Mouse (Mus musculus) heart, adult 8-10 months (tissue): ENCODE measurements around the gene Atoh1. TPM values are rescaled to one million over a fixed set of nuclear protein-coding genes. Genes with fewer than 3 reads are reported as not detected.

ENCODE experiments used
- DNase-seq: peaks from one replicate; pipeline ENCODE4 v3.0.0; 2022; ENCODE audit warnings: low spot score
- total RNA-seq, 4 experiments: library from RNA; stranded (reverse); gene quantifications; 2 replicates each; pipeline ENCODE4 v1.2.4; 2022

Atoh1 gene
- not detected for total RNA-seq

DNA sequence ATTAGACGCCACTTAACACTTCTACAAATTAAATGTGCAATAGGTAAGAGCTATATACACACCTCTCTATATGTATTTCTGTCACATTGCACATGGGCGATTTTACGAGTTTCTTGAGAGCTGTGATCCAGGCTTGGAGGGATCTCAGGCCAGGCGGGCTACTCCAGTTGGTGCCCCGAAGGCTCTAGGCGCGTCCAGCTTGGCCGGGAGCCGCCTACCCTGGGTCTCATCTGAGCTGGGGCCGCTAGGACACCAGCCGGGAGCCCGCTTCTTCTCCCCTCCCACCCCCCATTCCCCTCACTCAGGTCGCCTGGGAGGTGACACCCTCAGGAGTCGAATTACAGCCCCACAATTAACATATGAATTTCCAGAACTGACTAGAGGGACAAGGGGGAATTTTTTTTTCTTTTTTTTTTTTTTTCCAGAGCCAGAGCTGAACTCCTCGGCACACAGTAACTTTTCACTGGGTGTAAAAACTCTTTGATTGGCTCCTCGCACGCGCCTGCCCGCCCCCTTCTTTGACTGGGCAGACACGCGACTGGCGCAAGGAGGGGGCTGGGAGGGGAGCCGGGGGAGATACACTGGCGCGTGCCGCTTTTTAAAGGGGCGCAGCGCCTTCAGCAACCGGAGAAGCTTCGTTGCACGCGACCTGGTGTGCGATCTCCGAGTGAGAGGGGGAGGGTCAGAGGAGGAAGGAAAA, at the start of gene Atoh1:
TSS of gene Atoh1 (plus strand) at position 627 of the 700 bp plus-strand sequence.
- no peak for DNase-seq

DNA sequence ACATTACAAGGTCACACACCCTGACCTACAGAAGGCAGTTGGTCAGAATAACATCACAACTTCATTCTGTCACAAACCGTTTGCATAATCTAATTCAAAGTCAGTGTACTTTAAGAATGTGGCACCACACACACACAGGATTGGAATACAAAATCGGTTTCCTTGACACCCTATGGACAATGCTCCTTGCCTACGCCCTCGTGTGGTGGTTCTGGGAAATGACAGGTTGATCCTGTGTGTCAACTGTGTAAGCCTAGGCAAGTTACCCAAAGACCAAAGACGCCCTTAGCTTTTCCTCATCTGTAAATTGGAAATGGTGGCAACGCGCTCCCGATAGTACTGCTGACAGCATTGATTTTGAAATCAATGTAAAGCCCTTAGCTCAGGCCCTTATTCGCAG, 45.0 kb upstream of the Atoh1 start:
- DNase-seq, result no peak

DNA sequence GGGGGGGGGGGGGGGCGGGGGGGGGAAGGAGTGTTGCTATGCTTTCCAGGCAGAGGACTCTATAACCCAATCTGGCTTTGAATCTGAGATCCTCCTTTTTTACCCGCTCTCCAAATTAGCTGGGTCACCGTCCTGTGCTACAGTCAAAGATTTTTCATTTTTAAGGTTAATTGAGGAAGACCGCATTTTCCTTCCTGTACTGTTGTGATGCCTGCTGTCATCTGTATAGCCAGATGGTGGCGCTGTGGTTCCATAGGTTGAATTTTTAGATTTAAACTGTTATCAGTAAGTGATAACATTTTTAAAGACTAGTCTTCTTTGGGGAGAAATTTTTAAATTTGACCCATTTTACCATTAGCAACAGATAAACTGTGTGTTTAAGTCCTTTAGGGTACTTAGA, 44.0 kb upstream of the Atoh1 start:
- no peak for DNase-seq

DNA sequence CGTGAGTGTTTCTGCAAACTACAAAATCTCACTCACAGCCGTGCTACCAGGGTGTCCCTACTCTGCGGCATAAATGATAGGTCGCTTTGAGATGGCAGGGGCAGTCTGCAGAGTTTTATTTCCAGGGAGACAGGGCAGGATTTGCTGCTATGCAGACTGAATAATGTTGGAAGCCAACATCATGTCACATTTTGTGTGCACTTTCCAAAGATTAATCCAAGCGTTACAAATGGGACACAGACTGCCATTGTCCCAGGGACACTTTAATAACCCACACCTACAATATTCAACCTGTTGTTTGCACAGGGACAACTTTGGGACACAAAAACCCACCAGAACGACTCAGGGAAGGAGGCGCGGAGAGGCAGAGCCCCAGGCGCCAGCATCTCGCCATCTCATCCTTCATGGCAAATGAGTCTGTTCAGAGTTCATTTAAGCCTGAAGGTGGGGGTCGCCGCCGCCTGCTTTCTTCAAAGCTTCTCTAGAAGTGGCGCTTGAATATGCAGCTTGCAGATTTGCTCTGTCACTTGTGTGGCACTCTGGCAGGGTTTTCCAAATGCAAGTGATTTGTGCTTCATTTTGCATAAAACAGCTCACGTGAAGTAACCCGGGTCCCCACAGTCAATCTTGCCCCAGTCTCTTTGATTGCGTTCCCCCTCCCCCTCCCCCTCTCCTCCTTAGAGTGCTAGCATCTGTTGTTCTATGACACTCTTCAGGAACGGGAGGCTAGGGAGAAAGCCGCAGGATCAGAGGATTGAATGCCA, 40.6 kb upstream of the Atoh1 start:
- DNase-seq, result no peak

DNA sequence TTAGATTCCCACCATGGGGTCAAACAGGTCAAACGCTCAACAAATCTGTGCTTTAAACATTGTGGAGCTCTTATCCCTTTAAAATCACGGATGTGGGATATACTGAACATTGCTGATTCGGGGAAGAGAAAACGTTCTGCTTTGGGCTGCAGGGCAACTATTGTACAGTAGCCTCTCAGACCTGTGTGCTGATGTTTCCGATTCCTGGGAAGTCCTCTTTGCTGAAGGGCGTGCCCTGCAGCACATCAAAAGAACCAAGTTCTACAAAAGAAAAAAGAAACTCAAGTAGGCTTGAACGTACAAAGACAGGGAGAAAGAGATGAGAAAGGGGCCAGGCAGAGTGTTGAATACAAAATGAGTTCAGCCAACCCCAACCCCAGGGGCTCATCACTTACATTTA, 34.2 kb upstream of the Atoh1 start:
- DNase-seq, result no peak

DNA sequence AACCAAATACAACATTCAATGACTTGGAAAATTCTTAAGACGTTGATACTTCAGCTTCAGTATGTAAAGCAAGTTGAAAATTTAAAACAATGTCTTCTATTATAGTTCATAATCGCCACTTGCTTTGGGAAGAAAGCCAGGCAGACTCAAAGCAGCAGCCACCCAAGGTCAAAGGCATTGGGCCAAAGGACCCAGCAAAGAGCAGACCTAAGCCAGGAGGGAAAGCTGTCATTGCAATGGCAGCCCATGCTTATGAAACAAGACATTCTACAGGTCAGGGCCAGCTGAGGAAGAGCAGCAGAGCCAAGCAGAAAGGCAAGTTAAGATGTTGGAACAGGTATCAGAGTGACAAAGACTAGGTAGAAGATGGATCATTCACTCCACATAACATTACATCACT, 25.3 kb upstream of the Atoh1 start:
- no peak for DNase-seq

DNA sequence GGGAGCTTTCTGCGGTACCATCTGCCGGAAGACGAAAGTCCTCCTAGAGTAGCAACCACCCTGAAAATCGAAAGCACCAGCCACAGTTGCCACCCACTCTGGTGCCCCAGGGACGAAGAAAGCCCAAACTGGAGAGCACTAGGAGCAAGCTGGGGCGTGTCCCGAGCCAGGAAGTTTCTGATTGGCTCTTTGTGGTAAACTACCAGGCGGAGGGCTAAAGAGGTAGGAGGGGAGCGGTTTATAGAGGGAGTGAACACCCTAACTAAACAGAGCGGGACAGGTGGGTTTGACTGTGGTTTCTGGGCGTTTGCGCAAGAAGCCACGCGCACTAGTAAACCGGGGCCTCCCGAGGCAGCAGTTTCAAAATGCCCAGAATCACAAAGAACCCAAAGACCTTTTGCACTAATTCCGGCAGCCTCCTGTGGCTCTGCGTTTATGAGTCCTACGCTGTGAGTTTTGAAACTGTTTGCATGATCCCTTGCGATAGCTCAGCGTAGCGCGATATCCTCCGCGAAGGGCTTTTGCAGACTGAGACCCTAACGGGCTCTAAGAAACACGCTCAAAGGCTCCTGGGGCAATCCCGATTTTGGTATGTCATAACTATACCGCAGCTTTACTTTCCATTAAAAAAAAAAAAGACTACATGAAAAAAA, 1.0 kb upstream of the Atoh1 start:
- no peak for DNase-seq

DNA sequence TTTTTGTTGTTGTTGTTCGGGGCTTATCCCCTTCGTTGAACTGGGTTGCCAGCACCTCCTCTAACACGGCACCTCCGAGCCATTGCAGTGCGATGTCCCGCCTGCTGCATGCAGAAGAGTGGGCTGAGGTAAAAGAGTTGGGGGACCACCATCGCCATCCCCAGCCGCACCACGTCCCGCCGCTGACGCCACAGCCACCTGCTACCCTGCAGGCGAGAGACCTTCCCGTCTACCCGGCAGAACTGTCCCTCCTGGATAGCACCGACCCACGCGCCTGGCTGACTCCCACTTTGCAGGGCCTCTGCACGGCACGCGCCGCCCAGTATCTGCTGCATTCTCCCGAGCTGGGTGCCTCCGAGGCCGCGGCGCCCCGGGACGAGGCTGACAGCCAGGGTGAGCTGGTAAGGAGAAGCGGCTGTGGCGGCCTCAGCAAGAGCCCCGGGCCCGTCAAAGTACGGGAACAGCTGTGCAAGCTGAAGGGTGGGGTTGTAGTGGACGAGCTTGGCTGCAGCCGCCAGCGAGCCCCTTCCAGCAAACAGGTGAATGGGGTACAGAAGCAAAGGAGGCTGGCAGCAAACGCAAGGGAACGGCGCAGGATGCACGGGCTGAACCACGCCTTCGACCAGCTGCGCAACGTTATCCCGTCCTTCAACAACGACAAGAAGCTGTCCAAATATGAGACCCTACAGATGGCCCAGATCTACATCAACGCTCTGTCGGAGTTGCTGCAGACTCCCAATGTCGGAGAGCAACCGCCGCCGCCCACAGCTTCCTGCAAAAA, 496 bp downstream of the Atoh1 start:
- no peak for DNase-seq

DNA sequence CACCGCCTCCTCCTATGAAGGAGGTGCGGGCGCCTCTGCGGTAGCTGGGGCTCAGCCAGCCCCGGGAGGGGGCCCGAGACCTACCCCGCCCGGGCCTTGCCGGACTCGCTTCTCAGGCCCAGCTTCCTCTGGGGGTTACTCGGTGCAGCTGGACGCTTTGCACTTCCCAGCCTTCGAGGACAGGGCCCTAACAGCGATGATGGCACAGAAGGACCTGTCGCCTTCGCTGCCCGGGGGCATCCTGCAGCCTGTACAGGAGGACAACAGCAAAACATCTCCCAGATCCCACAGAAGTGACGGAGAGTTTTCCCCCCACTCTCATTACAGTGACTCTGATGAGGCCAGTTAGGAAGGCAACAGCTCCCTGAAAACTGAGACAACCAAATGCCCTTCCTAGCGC, 1.1 kb downstream of the Atoh1 start:
- DNase-seq, result no peak

DNA sequence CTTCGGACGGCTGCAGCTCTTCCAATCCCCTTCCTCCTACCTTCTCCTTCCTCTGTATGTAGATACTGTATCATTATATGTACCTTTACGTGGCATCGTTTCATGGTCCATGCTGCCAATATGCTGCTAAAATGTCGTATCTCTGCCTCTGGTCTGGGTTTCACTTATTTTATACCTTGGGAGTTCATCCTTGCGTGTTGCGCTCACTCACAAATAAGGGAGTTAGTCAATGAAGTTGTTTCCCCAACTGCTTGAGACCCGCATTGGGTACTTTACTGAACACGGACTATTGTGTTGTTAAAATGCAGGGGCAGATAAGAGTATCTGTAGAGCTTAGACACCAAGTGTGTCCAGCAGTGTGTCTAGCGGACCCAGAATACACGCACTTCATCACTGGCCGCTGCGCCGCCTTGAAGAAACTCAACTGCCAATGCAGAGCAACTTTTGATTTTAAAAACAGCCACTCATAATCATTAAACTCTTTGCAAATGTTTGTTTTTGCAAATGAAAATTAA, 1.6 kb downstream of the Atoh1 start:
- DNase-seq, result no peak

DNA sequence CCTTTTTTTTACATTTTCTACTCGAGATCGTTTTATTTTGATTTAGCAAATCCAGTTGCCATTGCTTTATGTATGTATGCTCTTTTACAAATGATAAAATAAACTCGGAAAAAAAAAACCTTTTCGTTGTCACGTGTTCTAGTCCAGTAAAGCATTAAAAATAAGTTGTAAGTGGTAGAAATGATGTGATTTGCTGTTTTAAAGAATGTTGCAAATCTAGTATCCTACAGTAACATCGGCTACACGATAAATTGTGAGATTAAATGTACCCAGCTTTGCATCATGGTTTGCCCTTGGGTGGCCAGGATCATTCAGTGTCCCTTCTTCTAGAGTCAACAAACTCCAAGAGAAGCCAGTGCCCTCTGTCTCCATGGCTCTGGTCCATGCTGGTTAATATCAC, 2.2 kb downstream of the Atoh1 start:
- no peak for DNase-seq

DNA sequence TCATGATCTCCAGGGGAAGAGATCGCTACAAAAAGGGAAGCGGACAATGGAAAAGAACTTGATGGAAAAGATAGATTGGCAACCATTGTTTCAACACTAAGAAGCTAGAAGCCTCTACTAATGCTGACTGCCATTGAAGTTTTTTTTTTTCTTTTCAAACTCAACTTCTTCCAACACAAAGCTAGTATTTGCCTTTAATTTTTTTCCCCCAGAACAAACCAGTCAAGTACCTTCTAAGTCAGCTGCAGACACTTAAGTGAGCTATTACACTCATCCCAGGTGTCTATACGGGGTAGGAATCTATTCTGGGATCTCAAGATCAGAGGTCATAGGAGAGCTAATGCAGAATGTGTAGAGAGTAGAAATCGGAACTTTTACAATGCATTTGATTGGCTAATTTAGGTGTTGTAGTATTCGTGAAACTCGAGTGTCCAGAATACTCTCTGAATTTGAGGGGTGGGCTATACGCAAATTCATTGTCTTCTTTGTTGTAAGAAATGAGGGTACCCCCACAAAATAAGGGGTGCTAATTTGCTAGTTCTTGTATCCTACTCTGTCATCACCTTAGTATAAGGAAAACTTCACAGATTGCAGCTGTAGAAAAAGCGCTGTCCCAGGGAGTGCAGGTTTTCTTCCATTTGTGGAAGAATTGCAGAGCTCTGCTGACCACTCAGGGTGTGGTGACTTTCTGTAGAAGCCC, 2.8 kb downstream of the Atoh1 start:
- DNase-seq, result no peak

DNA sequence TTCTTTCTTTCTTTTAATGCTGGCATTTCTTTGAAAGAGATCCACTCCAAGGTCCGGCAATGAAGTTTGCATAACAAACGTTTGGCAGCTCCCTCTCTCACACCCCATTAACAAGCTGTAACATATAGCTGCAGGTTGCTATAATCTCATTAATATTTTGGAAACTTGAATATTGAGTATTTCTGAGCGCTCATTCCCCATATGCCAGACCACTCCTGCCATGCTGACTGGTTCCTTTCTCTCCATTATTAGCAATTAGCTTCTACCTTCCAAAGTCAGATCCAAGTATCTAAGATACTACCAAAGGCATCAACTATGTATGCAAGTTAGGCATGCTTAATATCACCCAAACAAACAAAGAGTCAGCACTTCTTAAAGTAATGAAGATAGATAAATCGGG, 4.4 kb downstream of the Atoh1 start:
- no peak for DNase-seq

DNA sequence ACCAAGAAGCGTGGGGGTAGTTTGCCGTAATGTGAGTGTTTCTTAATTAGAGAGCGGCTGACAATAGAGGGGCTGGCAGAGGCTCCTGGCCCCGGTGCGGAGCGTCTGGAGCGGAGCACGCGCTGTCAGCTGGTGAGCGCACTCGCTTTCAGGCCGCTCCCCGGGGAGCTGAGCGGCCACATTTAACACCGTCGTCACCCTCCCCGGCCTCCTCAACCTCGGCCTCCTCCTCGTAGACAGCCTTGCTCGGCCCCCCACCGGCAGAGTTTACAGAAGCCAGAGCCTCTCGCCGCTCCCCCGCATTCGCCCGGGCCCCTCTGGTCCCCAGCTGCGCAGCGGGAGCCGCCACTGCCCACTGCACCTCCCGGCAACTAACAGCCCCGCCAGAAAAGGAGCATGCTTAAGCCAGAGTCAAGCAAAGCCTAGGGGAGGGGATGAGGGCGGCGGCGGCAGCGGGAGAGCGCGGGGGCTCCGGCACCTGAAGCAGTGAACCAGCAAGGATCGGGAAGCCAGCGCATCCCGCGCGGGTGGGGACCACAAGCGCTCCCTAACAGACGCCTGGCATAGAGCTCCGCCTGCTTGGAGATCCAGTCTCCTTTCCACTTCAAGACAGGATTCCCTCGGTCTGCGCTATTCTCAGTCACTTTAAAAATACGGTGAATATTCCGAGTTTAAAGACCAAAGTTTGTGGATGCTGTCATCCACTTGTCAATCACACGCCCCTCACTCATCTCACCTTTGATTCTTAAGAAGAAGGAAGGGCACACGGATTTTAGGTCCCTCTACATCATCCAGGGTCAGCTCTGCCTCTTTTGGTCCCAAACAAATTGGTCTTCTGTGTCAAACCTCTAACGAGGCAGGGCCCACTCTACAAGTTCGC, 5.8 kb downstream of the Atoh1 start:
- DNase-seq, result no peak

DNA sequence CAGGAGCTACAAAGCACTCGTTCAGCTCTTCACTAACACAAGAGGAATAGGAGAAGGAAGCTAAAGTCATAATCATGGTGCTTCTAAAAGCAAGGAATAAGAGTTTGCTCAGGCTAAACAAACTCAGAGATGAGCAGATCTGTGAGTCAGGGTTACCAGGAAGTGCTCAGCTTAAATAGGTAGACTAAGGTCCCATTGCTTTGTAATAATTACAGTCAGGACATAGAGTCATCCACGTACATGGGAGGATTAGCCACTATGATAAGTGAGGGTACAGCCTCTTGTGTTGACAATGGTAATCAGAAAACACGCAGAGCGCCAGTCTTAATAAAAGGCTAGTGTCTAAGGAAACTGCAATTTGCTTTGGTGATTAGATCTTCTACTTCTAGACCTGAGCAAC, 7.4 kb downstream of the Atoh1 start:
- no peak for DNase-seq

DNA sequence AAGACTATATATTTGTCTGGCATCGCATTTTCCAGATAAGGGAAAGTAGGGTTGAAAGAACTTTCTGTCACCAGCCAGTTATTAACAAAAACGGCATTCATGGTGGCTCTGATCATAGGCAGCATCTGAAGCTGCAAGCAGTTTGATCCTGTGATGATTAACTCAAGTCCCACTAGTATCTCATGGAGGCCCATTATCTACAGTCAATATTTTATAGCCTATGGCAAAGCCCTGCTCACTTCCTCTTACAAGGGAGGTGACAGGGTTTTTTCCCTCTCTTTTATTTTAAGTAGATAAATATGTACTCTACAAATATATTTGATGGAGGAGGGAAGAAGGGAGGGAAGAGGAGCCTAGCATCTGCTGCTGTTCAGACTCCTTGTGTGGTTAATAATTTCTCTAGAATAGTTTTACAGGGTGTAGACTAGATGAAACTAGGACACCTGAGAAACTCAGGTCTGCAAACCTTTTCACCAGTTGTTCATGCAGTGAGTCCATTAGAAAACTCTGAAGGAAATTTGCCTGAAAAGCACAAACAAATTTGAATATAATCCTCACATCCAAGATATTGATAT, 14.1 kb downstream of the Atoh1 start:
- no peak for DNase-seq

DNA sequence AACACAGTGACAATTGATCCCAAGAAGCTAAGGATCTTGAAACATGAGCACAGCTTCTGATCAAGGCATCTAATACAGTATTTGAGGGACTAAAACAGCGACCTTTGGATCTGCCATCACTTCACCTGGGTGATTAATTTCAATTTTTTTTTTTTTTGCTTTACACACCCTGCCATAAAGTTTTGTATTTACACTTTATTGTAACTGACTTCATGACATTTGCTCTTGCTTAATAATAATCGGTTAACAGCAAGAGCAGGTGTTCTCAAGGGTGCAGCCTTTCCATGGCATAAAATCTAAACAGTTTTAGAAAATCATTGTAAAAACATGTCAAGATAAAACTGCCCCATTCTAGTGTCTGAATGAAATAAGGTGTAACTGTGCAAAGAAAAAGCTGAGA, 25.6 kb downstream of the Atoh1 start:
- DNase-seq, result no peak

DNA sequence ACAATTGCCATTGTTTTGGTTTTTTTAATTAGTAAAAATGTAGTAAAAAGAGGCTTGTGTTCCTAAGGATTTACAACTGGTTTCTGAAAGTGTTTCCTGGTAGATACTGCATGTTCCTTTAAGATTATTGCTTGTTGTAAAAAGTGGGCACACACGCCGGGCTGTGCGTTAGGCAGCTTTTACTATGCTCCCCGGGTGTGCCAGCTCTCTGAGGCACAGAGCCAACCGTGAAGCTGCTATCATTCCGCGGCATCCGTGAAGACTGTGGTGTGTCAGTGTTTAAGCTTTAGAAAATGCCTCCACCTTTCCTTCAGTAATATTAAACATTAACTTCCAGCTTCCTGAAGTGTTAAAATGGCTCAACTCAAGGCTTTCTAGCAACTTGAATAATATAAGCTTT, 35.0 kb downstream of the Atoh1 start:
- DNase-seq, result no peak

DNA sequence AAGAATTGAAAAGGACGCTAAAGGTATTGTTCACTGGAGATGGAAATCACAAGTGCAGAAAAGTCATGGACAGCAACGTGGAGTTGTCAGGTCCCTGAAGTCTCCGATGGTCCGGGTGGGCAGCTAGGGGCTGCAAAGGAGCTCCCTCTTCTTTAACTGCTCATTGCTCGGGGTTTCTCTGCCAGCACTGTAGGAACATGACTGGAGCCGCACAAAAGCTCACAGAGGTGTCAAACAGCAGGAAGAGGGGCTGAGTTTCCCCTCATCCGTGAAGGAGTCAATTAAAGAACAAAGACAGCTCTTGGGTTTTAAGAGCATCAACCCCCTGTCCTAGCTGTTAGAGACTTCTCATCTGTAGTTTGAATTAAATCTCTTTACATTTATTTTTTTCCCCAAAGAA, 44.5 kb downstream of the Atoh1 start:
- DNase-seq, result no peak
